Mouse (Mus musculus) small intestine, adult 2 months (tissue): ENCODE results near the gene Acap3.

ENCODE experiments used
- CTCF ChIP-seq: fragments of 200-500 bp; IDR thresholded peaks from 2 replicates; pipeline ENCODE4 v1.5.1; 2012; ENCODE audit warnings: low read depth, mild to moderate bottlenecking, control low read depth, inconsistent platforms, low read length, moderate library complexity, mixed read lengths; ENCODE audit not compliant: insufficient replicate concordance, insufficient read length; ENCODE audit errors: extremely low read depth
- POLR2A ChIP-seq: fragments of 200-500 bp; IDR thresholded peaks from 2 replicates; pipeline ENCODE4 v1.6.1; 2012; ENCODE audit warnings: low read depth, mild to moderate bottlenecking, control low read depth, inconsistent platforms, low read length, moderate library complexity

DNA sequence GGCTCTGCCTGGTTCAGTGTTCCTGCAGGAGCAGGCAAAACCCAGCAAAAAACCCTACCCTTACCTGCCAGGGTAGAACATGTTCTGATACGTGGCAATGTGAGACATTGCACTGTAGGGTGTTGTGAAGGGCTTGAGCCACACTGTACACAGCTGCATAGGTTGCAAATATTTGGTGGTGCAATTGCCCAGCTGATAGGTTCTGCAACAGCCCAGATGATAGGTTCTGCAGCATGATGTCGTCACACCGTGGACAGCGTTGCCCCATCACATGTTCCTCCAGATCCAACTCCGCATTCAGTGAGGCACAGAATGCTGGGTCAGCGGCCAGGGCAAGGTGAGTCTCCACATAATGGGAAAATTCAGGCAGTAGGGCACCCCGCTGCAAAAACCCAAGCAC is 29.8 kb upstream of the Acap3 start:
- TF ChIP-seq POLR2A = no peak
- no peak for TF ChIP-seq CTCF
